Mouse (Mus musculus) embryo, embryonic 11.5 days (tissue): Measurements from ENCODE around the gene Sema3c.

Source experiments
- DNase-seq: peaks from one replicate; pipeline ENCODE4 v3.0.0-alpha.2; 2012; ENCODE audit warnings: low read depth, low spot score

Gene Sema3c

GRCm38 (mm10) chr5:17776571-17776970 lies 202.5 kb downstream of the Sema3c start:
- peak; percentile 95 for DNase-seq
